Mouse (Mus musculus) gastrocnemius, adult 8-10 months (tissue): ENCODE data around the gene Zfp512. TPM values are rescaled to one million over a fixed set of nuclear protein-coding genes. Genes with fewer than 3 reads are reported as not detected.

ENCODE experiments used
- total RNA-seq, 4 experiments: library from RNA; stranded (reverse); gene quantifications; 2 replicates each; pipeline ENCODE4 v1.2.4; 2022

Gene Zfp512
- total RNA-seq, 4 experiments from 2014 or later = 11.5 to 14.3 (median 12.8) TPM

Other genes with a start within 250 kb of the Zfp512 start
- gene Ppm1g, start 231.7 kb upstream of the Zfp512 start, total RNA-seq = 10 to 100 TPM; 38.2 to 49.9 (median 45.2) TPM
- 10 to 100 TPM; 43.9 to 54.8 (median 51.2) TPM for gene Nrbp1, start 211.6 kb upstream of the Zfp512 start, total RNA-seq
- not detected for gene Gm9970, start 211.2 kb upstream of the Zfp512 start, total RNA-seq
- 1 to 10 TPM in 3 of 4 experiments, under 1 TPM in 1; 0.68 to 1.4 (median 1.2) TPM for gene Krtcap3, start 200.7 kb upstream of the Zfp512 start, total RNA-seq
- 10 to 100 TPM; 24.6 to 32.9 (median 28.6) TPM for gene Ift172, start 161.3 kb upstream of the Zfp512 start, total RNA-seq
- 1 to 10 TPM; 1.1 to 2.0 (median 1.2) TPM for gene Fndc4, start 156.4 kb upstream of the Zfp512 start, total RNA-seq
- gene Gckr, start 155.0 kb upstream of the Zfp512 start, total RNA-seq = not detected
- gene 4930548H24Rik, start 33.3 kb downstream of the Zfp512 start, total RNA-seq = not detected
- 10 to 100 TPM; 17.7 to 26.0 (median 20.7) TPM for gene Gpn1, start 42.3 kb downstream of the Zfp512 start, total RNA-seq
- 10 to 100 TPM; 21.0 to 25.7 (median 22.2) TPM for gene Slc4a1ap, start 74.6 kb downstream of the Zfp512 start, total RNA-seq
- 10 to 100 TPM; 10.6 to 12.5 (median 11.2) TPM for gene Supt7l, start 75.4 kb downstream of the Zfp512 start, total RNA-seq
- gene Mrpl33, start 144.5 kb downstream of the Zfp512 start, total RNA-seq = 100 to 1,000 TPM; 256 to 270 (median 258) TPM
- 1 to 10 TPM; 2.7 to 5.1 (median 4.3) TPM for gene Rbks, start 245.2 kb downstream of the Zfp512 start, total RNA-seq
- 10 to 100 TPM; 32.9 to 34.2 (median 33.5) TPM for gene Babam2, start 245.3 kb downstream of the Zfp512 start, total RNA-seq